Mouse (Mus musculus): ENCODE results near the gene Tnrc6a. TPM values are rescaled to one million over a fixed set of nuclear protein-coding genes. Genes with fewer than 3 reads are reported as not detected.

Gene Tnrc6a
- polyA plus RNA-seq, 1 experiment from 2014 or later, result 9.0 TPM

DNA sequence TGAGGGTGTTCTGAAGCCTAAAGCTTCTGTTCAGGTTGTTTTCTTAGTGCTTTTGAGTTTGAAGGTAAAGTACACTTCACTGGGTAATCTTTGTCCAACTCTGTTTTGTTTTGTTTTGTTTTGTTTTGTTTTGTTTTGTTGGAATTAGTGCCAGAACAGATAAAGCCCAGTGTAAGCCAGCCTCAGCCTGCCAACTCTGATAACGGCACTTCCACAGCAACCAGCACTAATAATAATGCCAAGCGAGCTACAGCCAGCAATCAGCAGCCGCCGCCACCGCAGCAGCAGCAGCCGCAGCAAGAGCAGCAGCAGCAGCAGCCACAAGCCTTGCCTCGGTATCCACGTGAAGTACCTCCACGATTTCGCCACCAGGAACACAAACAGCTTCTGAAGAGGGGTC is 38.7 kb downstream of the Tnrc6a start:
- 80% methylated on average over 10 of the region's 10 CpGs for WGBS (ENCODE audit: insufficient replicate concordance)
- ATAC-seq (ENCODE audit: insufficient read depth), result no peak
- H3K9ac ChIP-seq, result no peak overlapping the region
- peaks cover 58% of the 10 kb centered on the region for H3K36me3 ChIP-seq (replicated peaks)
- H3K27ac ChIP-seq (replicated peaks), result no peak overlapping the region
- no peak overlapping the region for H3K4me2 ChIP-seq
- H3K27me3 ChIP-seq, result no peaks in the 10 kb centered on the region
- no peak overlapping the region for H3K4me3 ChIP-seq (replicated peaks)
- no peaks in the 10 kb centered on the region for H3K4me1 ChIP-seq (replicated peaks)
- H3K9me3 ChIP-seq (replicated peaks), result no peaks in the 10 kb centered on the region

- 84% methylated on average over 2 of the region's 2 CpGs for WGBS (ENCODE audit: insufficient replicate concordance)
- H3K27me3 ChIP-seq, result no peaks in the 10 kb centered on the region
- no peak overlapping the region for H3K27ac ChIP-seq (replicated peaks)
- H3K4me1 ChIP-seq (replicated peaks), result no peaks in the 10 kb centered on the region
- H3K4me3 ChIP-seq (replicated peaks), result no peak overlapping the region
- H3K9ac ChIP-seq, result no peak overlapping the region
- H3K4me2 ChIP-seq, result no peak overlapping the region
- no peak for ATAC-seq (ENCODE audit: insufficient read depth)
- H3K9me3 ChIP-seq (replicated peaks), result no peaks in the 10 kb centered on the region
- peaks cover 97% of the 10 kb centered on the region for H3K36me3 ChIP-seq (replicated peaks)
Measured at GRCm38 (mm10) chr7:123167436-123167835, 43.8 kb downstream of the Tnrc6a start.

DNA sequence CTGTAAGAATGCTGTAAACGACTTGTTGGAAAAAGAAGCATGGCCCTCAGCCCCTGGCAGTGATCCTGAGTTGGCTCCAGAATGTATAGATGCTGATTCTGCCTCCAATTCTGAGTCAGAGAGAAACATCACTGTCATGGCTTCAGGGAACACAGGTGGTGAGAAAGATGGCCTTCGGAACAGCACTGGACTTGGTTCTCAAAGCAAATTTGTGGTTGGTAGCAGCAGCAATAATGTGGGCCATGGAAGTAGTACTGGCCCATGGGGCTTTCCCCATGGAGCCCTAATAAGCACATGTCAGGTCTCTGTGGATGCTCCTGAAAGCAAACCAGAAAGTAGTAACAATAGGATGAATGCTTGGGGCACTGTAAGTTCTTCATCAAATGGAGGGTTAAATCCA is 45.9 kb downstream of the Tnrc6a start:
- H3K4me2 ChIP-seq, result no peak overlapping the region
- H3K4me1 ChIP-seq (replicated peaks), result no peaks in the 10 kb centered on the region
- no peaks in the 10 kb centered on the region for H3K27me3 ChIP-seq
- WGBS (ENCODE audit: insufficient replicate concordance), result 81% methylated on average over 2 of the region's 2 CpGs
- no peak for ATAC-seq (ENCODE audit: insufficient read depth)
- no peak overlapping the region for H3K27ac ChIP-seq (replicated peaks)
- peaks cover 92% of the 10 kb centered on the region for H3K36me3 ChIP-seq (replicated peaks)
- no peak overlapping the region for H3K4me3 ChIP-seq (replicated peaks)
- no peak overlapping the region for H3K9ac ChIP-seq
- H3K9me3 ChIP-seq (replicated peaks), result no peaks in the 10 kb centered on the region

- Histone ChIP-seq H3K9ac (no peak overlapping the region), H3K36me3 (replicated peaks) (peaks cover 86% of the 10 kb centered on the region), H3K27me3 (no peaks in the 10 kb centered on the region), H3K4me2 (no peak overlapping the region), H3K4me1 (replicated peaks) (no peaks in the 10 kb centered on the region), H3K9me3 (replicated peaks) (no peaks in the 10 kb centered on the region), H3K27ac (replicated peaks) (no peak overlapping the region), H3K4me3 (replicated peaks) (no peak overlapping the region)
- ATAC-seq (ENCODE audit: insufficient read depth), result no peak
- 86% methylated on average over 5 of the region's 5 CpGs for WGBS (ENCODE audit: insufficient replicate concordance)
Measured at GRCm38 (mm10) chr7:123172101-123172500, 48.4 kb downstream of the Tnrc6a start.

- Histone ChIP-seq H3K27me3 (no peaks in the 10 kb centered on the region), H3K4me3 (replicated peaks) (no peak overlapping the region), H3K9me3 (replicated peaks) (no peaks in the 10 kb centered on the region), H3K36me3 (replicated peaks) (peaks cover 77% of the 10 kb centered on the region), H3K4me2 (no peak overlapping the region), H3K27ac (replicated peaks) (no peak overlapping the region), H3K4me1 (replicated peaks) (no peaks in the 10 kb centered on the region), H3K9ac (no peak overlapping the region)
- no peak for ATAC-seq (ENCODE audit: insufficient read depth)
Measured at GRCm38 (mm10) chr7:123177215-123177614, 53.5 kb downstream of the Tnrc6a start.

DNA sequence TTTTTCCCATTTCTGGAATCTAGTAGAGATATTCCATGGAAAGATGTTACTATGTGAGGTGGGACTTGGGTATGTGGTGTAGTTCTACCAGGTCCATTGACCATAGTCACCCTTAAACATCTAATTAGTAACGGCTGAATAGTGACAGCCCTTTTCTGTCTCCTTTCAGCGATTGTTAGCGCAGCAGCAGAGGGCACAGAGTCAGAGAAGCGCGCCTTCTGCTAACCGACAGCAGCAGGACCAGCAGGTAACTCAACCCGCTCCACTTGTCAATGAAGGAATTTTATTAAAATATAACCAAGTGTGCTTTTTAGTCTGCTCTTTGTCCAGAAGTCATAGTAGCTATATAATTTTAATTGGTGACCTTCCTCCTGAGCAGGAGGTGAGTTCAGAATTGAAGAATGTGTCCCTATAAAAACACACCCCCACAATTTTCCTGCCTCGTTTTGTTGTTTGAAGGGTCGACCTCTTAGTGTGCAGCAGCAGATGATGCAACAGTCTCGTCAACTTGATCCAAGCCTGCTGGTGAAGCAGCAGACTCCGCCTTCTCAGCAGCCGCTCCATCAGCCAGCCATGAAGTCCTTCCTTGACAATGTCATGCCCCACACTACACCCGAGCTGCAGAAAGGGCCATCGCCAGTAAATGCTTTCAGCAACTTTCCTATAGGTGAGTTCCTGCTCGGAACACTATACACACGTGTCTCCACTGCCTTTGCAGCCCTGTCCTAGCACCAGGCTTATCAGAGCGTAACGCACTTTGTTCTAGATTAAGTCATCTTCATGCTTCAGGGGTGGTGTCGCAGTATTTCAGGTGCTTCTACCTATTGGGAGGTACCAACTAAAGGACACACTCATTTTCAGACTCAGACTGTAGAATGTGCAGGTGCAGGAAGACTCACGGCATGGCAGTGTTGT is 58.4 kb downstream of the Tnrc6a start:
- 80% methylated on average over 20 of the region's 20 CpGs for WGBS (ENCODE audit: insufficient replicate concordance)
- Histone ChIP-seq H3K9ac (no peak overlapping the region), H3K27me3 (no peaks in the 10 kb centered on the region), H3K4me2 (no peak overlapping the region), H3K9me3 (replicated peaks) (no peaks in the 10 kb centered on the region), H3K36me3 (replicated peaks) (peaks cover 90% of the 10 kb centered on the region), H3K4me1 (replicated peaks) (no peaks in the 10 kb centered on the region), H3K4me3 (replicated peaks) (no peak overlapping the region), H3K27ac (replicated peaks) (no peak overlapping the region)
- ATAC-seq (ENCODE audit: insufficient read depth), result no peak

DNA sequence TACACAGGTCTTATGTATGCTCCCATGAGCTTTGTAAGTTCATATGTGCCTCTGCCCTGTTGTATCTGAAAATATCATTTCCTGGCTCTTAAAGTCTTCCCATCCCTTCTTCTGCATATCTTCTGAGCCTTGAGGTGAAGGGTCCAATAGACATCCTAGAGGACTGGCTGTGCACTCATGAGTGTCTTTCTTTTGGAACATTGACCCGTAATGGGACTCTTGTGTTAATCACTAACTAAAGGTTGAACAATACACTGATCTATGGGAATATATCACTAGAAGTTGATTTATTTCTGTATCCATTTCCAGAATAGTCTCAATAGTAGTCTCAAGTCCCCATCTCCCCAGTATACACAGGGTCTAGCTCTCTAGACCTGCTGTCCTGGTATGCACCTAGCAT is 61.2 kb downstream of the Tnrc6a start:
- ATAC-seq (ENCODE audit: insufficient read depth), result no peak
- H3K9ac ChIP-seq, result no peak overlapping the region
- H3K27ac ChIP-seq (replicated peaks), result no peak overlapping the region
- WGBS (ENCODE audit: insufficient replicate concordance), result 72% methylated on average over 1 of the region's 1 CpGs
- H3K4me1 ChIP-seq (replicated peaks), result peaks cover 3% of the 10 kb centered on the region; the same call in 1 of the 2 replicates
- H3K9me3 ChIP-seq (replicated peaks), result no peaks in the 10 kb centered on the region
- no peak overlapping the region for H3K4me3 ChIP-seq (replicated peaks)
- peaks cover 99% of the 10 kb centered on the region for H3K36me3 ChIP-seq (replicated peaks)
- no peaks in the 10 kb centered on the region for H3K27me3 ChIP-seq
- no peak overlapping the region for H3K4me2 ChIP-seq

DNA sequence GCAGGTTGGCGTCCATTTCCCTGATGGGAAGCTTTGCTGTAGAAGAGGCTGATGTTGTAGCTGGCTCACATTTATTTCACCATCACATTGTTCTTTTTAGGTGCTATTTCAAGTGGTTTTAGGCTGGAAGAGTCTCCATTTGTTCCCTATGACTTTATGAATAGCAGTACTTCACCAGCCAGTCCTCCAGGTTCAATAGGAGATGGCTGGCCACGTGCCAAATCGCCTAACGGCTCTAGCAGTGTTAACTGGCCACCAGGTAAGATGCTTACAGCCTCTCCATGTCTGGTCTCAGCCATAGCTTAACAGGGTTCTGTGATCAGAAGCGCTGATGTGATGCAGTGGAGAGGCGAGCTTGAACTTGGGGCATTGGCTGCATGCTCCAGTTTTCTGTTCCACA is 62.8 kb downstream of the Tnrc6a start:
- H3K27ac ChIP-seq (replicated peaks), result no peak overlapping the region
- 84% methylated on average over 6 of the region's 6 CpGs for WGBS (ENCODE audit: insufficient replicate concordance)
- no peak for ATAC-seq (ENCODE audit: insufficient read depth)

GRCm38 (mm10) chr7:123187246-123187645 is 63.6 kb downstream of the Tnrc6a start:
- H3K9me3 ChIP-seq (replicated peaks), result no peaks in the 10 kb centered on the region
- H3K4me3 ChIP-seq (replicated peaks), result no peak overlapping the region
- H3K4me1 ChIP-seq (replicated peaks), result peaks cover 3% of the 10 kb centered on the region; the same call in 1 of the 2 replicates
- WGBS (ENCODE audit: insufficient replicate concordance), result 69% methylated on average over 4 of the region's 4 CpGs
- no peak overlapping the region for H3K4me2 ChIP-seq
- H3K27me3 ChIP-seq, result no peaks in the 10 kb centered on the region
- H3K9ac ChIP-seq, result no peak overlapping the region
- H3K36me3 ChIP-seq (replicated peaks), result peaks cover 99% of the 10 kb centered on the region
- ATAC-seq (ENCODE audit: insufficient read depth), result peak; percentile 38; the same call in 1 of the 2 replicates
- H3K27ac ChIP-seq (replicated peaks), result no peak overlapping the region

More for the DNA sequence above, 62.8 kb downstream of the Tnrc6a start:
- Histone ChIP-seq H3K9me3 (replicated peaks) (no peaks in the 10 kb centered on the region), H3K4me1 (replicated peaks) (peaks cover 3% of the 10 kb centered on the region; the same call in 1 of the 2 replicates), H3K4me2 (no peak overlapping the region), H3K4me3 (replicated peaks) (no peak overlapping the region), H3K36me3 (replicated peaks) (peaks cover 99% of the 10 kb centered on the region), H3K9ac (no peak overlapping the region), H3K27me3 (no peaks in the 10 kb centered on the region)

DNA sequence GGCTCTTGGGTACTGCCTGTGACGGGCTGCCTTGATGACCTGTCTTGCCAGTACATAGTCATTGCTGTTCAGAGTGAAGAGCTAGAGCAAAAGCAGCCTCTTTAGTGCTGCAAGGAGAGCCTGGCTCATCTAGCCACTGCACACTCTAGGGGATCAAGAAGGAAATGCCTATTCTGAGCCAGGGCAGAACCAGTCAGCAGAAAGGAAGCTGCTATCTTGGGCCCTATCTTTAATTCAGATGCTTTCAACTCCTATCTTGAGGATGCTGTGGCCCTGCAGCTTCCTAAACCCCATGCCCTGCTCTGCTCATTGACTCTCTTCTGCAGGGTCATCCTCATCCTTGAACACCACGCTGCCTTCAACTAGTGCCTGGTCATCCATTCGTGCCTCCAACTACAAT is 64.8 kb downstream of the Tnrc6a start:
- Histone ChIP-seq H3K27me3 (no peaks in the 10 kb centered on the region), H3K36me3 (replicated peaks) (peaks cover 99% of the 10 kb centered on the region), H3K9me3 (replicated peaks) (no peaks in the 10 kb centered on the region), H3K27ac (replicated peaks) (no peak overlapping the region), H3K4me2 (no peak overlapping the region), H3K4me3 (replicated peaks) (no peak overlapping the region), H3K4me1 (replicated peaks) (peaks cover 3% of the 10 kb centered on the region; the same call in 1 of the 2 replicates), H3K9ac (no peak overlapping the region)
- WGBS (ENCODE audit: insufficient replicate concordance), result 82% methylated on average over 3 of the region's 3 CpGs
- ATAC-seq (ENCODE audit: insufficient read depth), result no peak

GRCm38 (mm10) chr7:123189762-123190161 is 66.1 kb downstream of the Tnrc6a start:
- Histone ChIP-seq H3K36me3 (replicated peaks) (peaks cover 94% of the 10 kb centered on the region), H3K4me1 (replicated peaks) (peaks cover 3% of the 10 kb centered on the region; the same call in 1 of the 2 replicates), H3K27me3 (no peaks in the 10 kb centered on the region), H3K9me3 (replicated peaks) (no peaks in the 10 kb centered on the region), H3K4me3 (replicated peaks) (no peak overlapping the region), H3K4me2 (no peak overlapping the region), H3K27ac (replicated peaks) (no peak overlapping the region), H3K9ac (no peak overlapping the region)
- no peak for ATAC-seq (ENCODE audit: insufficient read depth)
- WGBS (ENCODE audit: insufficient replicate concordance), result 81% methylated on average over 8 of the region's 8 CpGs

Data from liver, embryonic 15.5 days (tissue).